Mouse (Mus musculus) stomach, embryonic 15.5 days (tissue): ENCODE measurements around the gene Gng2. TPM values are rescaled to one million over a fixed set of nuclear protein-coding genes. Genes with fewer than 3 reads are reported as not detected.
"Not testable (repeated sequence)": the region's sequence is repeated elsewhere in the genome, so short reads cannot be mapped to it uniquely, and the experiment has no call there.

Experiments
- ATAC-seq: fragments of 200-750 bp; cut with Nextera tagmentation; 2 replicates; pipeline ENCODE4 v1.8.0; 2017; ENCODE audit warnings: low read depth, moderate number of reproducible peaks, moderate TSS enrichment; ENCODE audit not compliant: insufficient read depth, low FRiP score
- H3K27ac ChIP-seq: fragments of 300-500 bp; sonication (generic); 2 replicates; pipeline ENCODE4 v1.5.1; 2015; ENCODE audit warnings: mild to moderate bottlenecking, inconsistent platforms
- H3K27me3 ChIP-seq: fragments of 300-500 bp; sonication (generic); replicated peaks from 2 replicates; pipeline ENCODE4 v1.6.1; 2015; ENCODE audit warnings: inconsistent platforms
- H3K36me3 ChIP-seq: fragments of 300-500 bp; sonication (generic); 2 replicates; pipeline ENCODE4 v1.6.1; 2015; ENCODE audit warnings: inconsistent platforms
- H3K4me1 ChIP-seq: fragments of 300-500 bp; sonication (generic); 2 replicates; pipeline ENCODE4 v1.6.1; 2015; ENCODE audit warnings: inconsistent platforms
- H3K4me2 ChIP-seq: fragments of 300-500 bp; sonication (generic); 2 replicates; pipeline ENCODE4 v1.6.1; 2015; ENCODE audit warnings: mild to moderate bottlenecking, inconsistent platforms
- H3K4me3 ChIP-seq: fragments of 300-500 bp; sonication (generic); replicated peaks from 2 replicates; pipeline ENCODE4 v1.5.1; 2015; ENCODE audit warnings: inconsistent platforms
- H3K9ac ChIP-seq: fragments of 300-500 bp; sonication (generic); 2 replicates; pipeline ENCODE4 v1.6.1; 2015; ENCODE audit warnings: inconsistent platforms
- H3K9me3 ChIP-seq: fragments of 300-500 bp; sonication (generic); 2 replicates; pipeline ENCODE4 v1.6.1; 2016; ENCODE audit warnings: inconsistent platforms
- WGBS: fragments of 180-500 bp; shearing (Covaris S2); methylation state at CpG from one replicate; pipeline ENCODE4 v1.1.7; 2015; 5-methylcytosine and 5-hydroxymethylcytosine counted together
- polyA plus RNA-seq: library from polyadenylated mRNA; unstranded; fragments of >200 nt; fragmentation: Nextera tagmentation; extraction: Ambion mirVana; gene quantifications from 2 replicates; pipeline ENCODE4 v1.2.1, GENCODE M21; 2015

The Gng2 gene
- polyA plus RNA-seq, 1 experiment from 2014 or later = 45.5 TPM

- no peaks in the 10 kb centered on the region for H3K27me3 ChIP-seq
- 78% methylated on average over 11 of the region's 11 CpGs for WGBS
- H3K4me1 ChIP-seq = no peaks in the 10 kb centered on the region
- no peaks in the 10 kb centered on the region for H3K36me3 ChIP-seq
- no peaks in the 10 kb centered on the region for H3K9me3 ChIP-seq
- no peak for ATAC-seq
- no peak overlapping the region for H3K4me2 ChIP-seq
- no peak overlapping the region for H3K4me3 ChIP-seq
- no peak overlapping the region for H3K9ac ChIP-seq
- no peak overlapping the region for H3K27ac ChIP-seq
Observed at GRCm38 (mm10) chr14:19874201-19874807, 103.1 kb downstream of the Gng2 start.

- no peak overlapping the region for H3K9ac ChIP-seq
- no peak for ATAC-seq
- H3K4me1 ChIP-seq = no peaks in the 10 kb centered on the region
- no peaks in the 10 kb centered on the region for H3K9me3 ChIP-seq
- WGBS = 62% methylated on average over 5 of the region's 5 CpGs
- no peak overlapping the region for H3K4me2 ChIP-seq
- H3K27me3 ChIP-seq = no peaks in the 10 kb centered on the region
- no peaks in the 10 kb centered on the region for H3K36me3 ChIP-seq
- H3K4me3 ChIP-seq = no peak overlapping the region
- H3K27ac ChIP-seq = no peak overlapping the region
Observed at GRCm38 (mm10) chr14:19867286-19867935, 110.0 kb downstream of the Gng2 start.

GRCm38 (mm10) chr14:19865121-19865520, 112.3 kb downstream of the Gng2 start:
- not testable (repeated sequence) for H3K4me1 ChIP-seq, H3K36me3 ChIP-seq, H3K9me3 ChIP-seq, H3K4me2 ChIP-seq, H3K27me3 ChIP-seq, ATAC-seq, H3K27ac ChIP-seq, H3K9ac ChIP-seq, H3K4me3 ChIP-seq
- 85% methylated on average over 9 of the region's 9 CpGs for WGBS

- 85% methylated on average over 8 of the region's 8 CpGs for WGBS
- Histone ChIP-seq H3K9me3 (no peaks in the 10 kb centered on the region), H3K36me3 (no peaks in the 10 kb centered on the region), H3K27me3 (no peaks in the 10 kb centered on the region), H3K4me2 (no peak overlapping the region), H3K4me1 (no peaks in the 10 kb centered on the region), H3K9ac (no peak overlapping the region), H3K27ac (no peak overlapping the region), H3K4me3 (no peak overlapping the region)
- ATAC-seq = no peak
Observed at GRCm38 (mm10) chr14:19861311-19862080, 115.9 kb downstream of the Gng2 start.

- Histone ChIP-seq H3K36me3 (no peaks in the 10 kb centered on the region), H3K4me1 (no peaks in the 10 kb centered on the region), H3K27me3 (no peaks in the 10 kb centered on the region), H3K9ac (no peak overlapping the region), H3K4me2 (no peak overlapping the region), H3K4me3 (no peak overlapping the region), H3K9me3 (no peaks in the 10 kb centered on the region), H3K27ac (no peak overlapping the region)
- no peak for ATAC-seq
- 92% methylated on average over 4 of the region's 4 CpGs for WGBS
Observed at GRCm38 (mm10) chr14:19860281-19860680, 117.1 kb downstream of the Gng2 start.

GRCm38 (mm10) chr14:19858808-19859776, 118.3 kb downstream of the Gng2 start:
- Histone ChIP-seq H3K4me2 (no peak overlapping the region), H3K9ac (no peak overlapping the region), H3K4me1 (no peaks in the 10 kb centered on the region), H3K4me3 (no peak overlapping the region), H3K36me3 (no peaks in the 10 kb centered on the region), H3K27me3 (no peaks in the 10 kb centered on the region), H3K9me3 (no peaks in the 10 kb centered on the region), H3K27ac (no peak overlapping the region)
- ATAC-seq = no peak
- WGBS = 38% methylated on average over 8 of the region's 8 CpGs

GRCm38 (mm10) chr14:19858279-19858678, 119.1 kb downstream of the Gng2 start:
- 78% methylated on average over 2 of the region's 2 CpGs for WGBS
- Histone ChIP-seq H3K9ac (no peak overlapping the region), H3K36me3 (no peaks in the 10 kb centered on the region), H3K4me2 (no peak overlapping the region), H3K27me3 (no peaks in the 10 kb centered on the region), H3K9me3 (no peaks in the 10 kb centered on the region), H3K4me3 (no peak overlapping the region), H3K4me1 (no peaks in the 10 kb centered on the region), H3K27ac (no peak overlapping the region)
- no peak for ATAC-seq

- Histone ChIP-seq H3K9me3 (no peaks in the 10 kb centered on the region), H3K36me3 (no peaks in the 10 kb centered on the region), H3K27ac (no peak overlapping the region), H3K4me2 (no peak overlapping the region), H3K9ac (no peak overlapping the region), H3K27me3 (no peaks in the 10 kb centered on the region), H3K4me3 (no peak overlapping the region), H3K4me1 (no peaks in the 10 kb centered on the region)
- 52% methylated on average over 3 of the region's 3 CpGs for WGBS
- no peak for ATAC-seq
Observed at GRCm38 (mm10) chr14:19853471-19853870, 124.0 kb downstream of the Gng2 start.

GRCm38 (mm10) chr14:19839600-19840332, 137.7 kb downstream of the Gng2 start:
- Histone ChIP-seq H3K27ac (no peak overlapping the region), H3K36me3 (no peaks in the 10 kb centered on the region), H3K4me3 (peak overlapping the region; percentile 25; the same call in 1 of the 2 replicates), H3K9ac (no peak overlapping the region), H3K4me2 (peak overlapping the region; percentile 54), H3K27me3 (no peaks in the 10 kb centered on the region), H3K9me3 (no peaks in the 10 kb centered on the region), H3K4me1 (0 out of 2 replicates have a peak, but pooled peaks cover 2% of the 10 kb centered on the region)
- WGBS = 27% methylated on average over 15 of the region's 15 CpGs
- ATAC-seq = no peak

GRCm38 (mm10) chr14:19836289-19836688, 141.1 kb downstream of the Gng2 start:
- no peak for ATAC-seq
- Histone ChIP-seq H3K4me2 (no peak overlapping the region), H3K4me3 (no peak overlapping the region), H3K36me3 (no peaks in the 10 kb centered on the region), H3K4me1 (0 out of 2 replicates have a peak, but pooled peaks cover 2% of the 10 kb centered on the region), H3K9me3 (no peaks in the 10 kb centered on the region), H3K9ac (no peak overlapping the region), H3K27me3 (no peaks in the 10 kb centered on the region), H3K27ac (no peak overlapping the region)
- WGBS = 81% methylated on average over 3 of the region's 3 CpGs

- no peak overlapping the region for H3K4me2 ChIP-seq
- no peak overlapping the region for H3K27ac ChIP-seq
- H3K27me3 ChIP-seq = no peaks in the 10 kb centered on the region
- peaks cover 11% of the 10 kb centered on the region for H3K36me3 ChIP-seq
- WGBS = 73% methylated on average over 11 of the region's 11 CpGs
- no peaks in the 10 kb centered on the region for H3K9me3 ChIP-seq
- peaks cover 3% of the 10 kb centered on the region; the same call in 1 of the 2 replicates for H3K4me1 ChIP-seq
- no peak overlapping the region for H3K9ac ChIP-seq
- H3K4me3 ChIP-seq = no peak overlapping the region
- ATAC-seq = no peak
Observed at GRCm38 (mm10) chr14:19825481-19825880, 151.9 kb downstream of the Gng2 start.
